Mouse (Mus musculus): ENCODE data around the gene Lrp11. TPM values are rescaled to one million over a fixed set of nuclear protein-coding genes. Genes with fewer than 3 reads are reported as not detected.
"Not testable (repeated sequence)": the region's sequence is repeated elsewhere in the genome, so short reads cannot be mapped to it uniquely, and the experiment has no call there.

The Lrp11 gene
- 100 to 1,000 TPM; 154 to 165 TPM for total RNA-seq (2021)
- long read RNA-seq, experiment 1, transcript Lrp11-205 (3 exons, 976 nt), result minor isoform, 5 of 222 reads
- long read RNA-seq, experiment 1, transcript Lrp11-201 (7 exons, 3,386 nt), result major isoform, 175 of 222 reads
- long read RNA-seq, experiment 1, partial matches to known transcripts, result 14 of 222 reads
- long read RNA-seq, experiment 1, other reads (novel, unspliced or antisense), result 28 of 222 reads
- long read RNA-seq, experiment 2, transcript Lrp11-205 (3 exons, 976 nt), result minor isoform, 5 of 180 reads
- long read RNA-seq, experiment 2, transcript Lrp11-201 (7 exons, 3,386 nt), result major isoform, 147 of 180 reads
- long read RNA-seq, experiment 2, partial matches to known transcripts, result 7 of 180 reads
- long read RNA-seq, experiment 2, other reads (novel, unspliced or antisense), result 18 of 180 reads

DNA sequence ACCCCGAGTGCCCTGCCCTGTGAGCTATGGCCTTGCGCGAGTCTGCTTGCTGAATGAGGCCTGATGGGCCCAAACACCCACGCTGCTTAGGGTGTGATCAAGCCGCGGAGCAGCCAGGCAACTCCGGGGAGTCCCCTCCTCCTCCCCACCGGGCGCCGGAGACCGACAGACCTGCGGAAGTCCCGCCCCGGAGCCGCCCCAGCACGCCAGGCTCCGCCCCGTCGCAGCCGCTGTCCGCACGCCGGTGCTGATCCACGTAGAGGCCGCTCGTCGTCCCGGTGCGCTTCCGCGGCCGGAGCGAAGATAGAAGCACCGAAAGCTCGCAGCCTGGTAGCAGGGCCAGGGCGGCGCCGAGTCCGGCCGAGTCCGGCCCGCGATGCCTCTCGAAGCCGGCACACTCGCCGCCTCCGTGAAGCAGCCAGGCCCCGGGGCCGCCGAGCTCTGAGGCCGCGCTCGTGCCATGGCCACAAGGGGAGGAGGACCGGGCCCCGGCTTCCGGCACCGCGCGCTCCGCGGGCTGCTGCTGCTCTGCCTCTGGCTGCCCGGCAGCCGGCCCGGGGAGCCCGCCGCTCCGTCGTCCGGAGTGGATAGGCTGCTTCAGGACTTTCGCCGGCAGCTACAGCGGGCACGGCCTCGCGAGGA is at the start of gene Lrp11:
Gene Lrp11, plus strand, starts transcription at position 209 of the 642 bp plus-strand sequence.
- peak; percentile 86 to 91 for DNase-seq (ENCODE audit: low spot score in 2 of 2)

DNA sequence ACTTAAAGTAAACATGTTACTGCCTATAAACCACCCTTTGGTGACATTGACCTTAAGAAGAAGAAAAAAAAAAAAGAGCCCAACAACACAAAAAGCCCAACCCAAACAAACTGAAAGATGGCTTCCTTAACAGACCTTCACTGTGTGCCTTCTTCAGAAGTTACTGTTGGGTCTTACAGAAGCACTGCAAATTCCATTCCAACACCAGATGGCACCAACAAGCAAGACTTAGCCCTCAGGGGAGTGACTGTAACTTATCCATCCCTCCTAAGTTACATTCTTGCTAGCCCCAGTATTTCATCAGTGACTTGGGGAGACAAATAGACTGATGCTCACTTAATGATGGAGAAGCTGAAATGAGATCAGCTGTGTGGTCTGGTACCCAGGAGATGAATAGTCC is 11.6 kb upstream of the Lrp11 start:
- DNase-seq (ENCODE audit: low spot score in 2 of 2), result peak; percentile 53 to 55

DNA sequence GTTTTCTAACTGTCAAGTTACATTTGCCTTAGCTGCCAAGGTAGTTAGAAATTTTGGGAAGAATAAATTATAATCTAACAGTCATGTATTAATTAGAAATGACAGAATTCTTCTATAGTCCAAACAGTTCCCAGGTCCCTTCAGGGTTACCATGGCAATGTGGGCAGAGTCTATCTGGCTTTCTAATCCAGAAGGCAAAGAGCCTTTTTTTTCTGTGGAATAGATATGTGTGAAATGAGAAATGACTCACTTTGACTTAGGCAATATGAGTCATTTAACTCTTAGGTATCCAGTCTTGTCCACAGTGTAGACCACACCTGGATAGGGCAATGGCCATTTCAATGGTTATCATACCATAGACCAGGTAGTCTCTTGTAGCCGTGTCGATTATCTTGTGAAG is 8.2 kb upstream of the Lrp11 start:
- no peak for DNase-seq (ENCODE audit: low spot score in 2 of 2)

DNA sequence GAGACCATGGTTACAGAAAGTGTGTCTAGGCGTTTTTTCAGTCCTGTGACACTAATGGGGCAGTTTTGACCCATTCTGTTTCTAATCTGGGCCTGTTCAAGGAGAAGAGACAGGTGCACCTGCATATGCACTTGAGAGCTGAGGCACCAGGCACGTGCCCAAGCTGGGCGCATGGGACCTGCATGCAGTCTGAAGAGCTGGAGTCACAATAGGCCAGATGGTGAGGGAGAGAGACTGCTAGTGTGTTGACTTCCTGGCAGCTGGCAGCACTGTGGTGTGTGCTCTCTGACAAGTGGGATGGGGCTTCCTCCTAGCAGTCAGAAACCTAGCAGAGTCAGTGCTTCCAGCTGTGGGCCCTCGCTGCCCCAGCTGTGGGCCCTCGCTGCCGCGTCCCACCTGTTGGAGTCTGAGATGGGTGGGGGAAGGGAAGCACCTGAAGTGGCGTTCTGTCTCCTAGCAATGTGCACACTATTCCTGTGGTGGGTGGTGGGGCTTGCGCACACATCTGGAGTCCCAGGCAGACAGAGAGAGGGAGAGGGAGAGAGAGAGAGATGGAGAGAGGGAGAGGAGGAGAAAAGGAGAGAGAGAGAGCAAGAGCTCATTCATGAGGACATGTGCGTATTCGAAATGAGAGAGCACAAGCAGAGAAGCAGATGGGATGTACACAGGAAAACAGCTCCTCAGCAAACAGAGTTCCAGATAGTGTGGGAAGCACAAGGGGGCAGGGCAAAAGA is 7.3 kb upstream of the Lrp11 start:
- no peak for DNase-seq (ENCODE audit: low spot score in 2 of 2)

DNA sequence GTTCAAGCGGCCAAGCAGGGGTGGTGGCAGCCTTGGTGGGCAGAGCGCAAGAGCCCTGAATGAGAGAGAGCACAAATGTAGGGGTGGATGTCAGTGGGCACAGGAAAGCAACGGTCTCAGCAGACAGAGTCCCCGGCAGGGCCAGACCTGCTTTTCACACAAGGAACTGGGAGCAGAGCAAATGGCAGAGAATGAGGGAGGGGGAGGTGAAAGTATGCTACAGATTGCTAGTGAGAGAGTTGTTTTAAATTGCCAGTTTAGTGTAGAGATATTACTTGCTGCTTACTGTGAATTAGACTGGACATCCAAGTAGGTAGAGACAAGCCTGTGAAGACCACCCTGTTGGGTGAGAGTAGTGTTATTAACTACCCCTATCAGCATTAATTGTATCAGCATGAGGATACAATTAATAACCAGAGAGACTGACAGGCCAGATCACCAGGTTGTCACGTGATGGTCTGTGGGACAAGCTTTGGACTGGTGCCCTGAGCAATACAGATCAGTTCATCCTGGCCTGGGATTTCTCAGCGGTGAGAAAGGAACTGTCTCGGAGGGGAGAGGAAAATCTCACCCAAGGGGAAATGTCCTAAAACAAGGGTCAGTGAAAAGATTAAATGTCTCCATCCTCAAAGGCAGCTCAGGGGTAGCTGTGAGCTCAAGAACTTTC is 6.6 kb upstream of the Lrp11 start:
- DNase-seq (ENCODE audit: low spot score in 2 of 2), result no peak

DNA sequence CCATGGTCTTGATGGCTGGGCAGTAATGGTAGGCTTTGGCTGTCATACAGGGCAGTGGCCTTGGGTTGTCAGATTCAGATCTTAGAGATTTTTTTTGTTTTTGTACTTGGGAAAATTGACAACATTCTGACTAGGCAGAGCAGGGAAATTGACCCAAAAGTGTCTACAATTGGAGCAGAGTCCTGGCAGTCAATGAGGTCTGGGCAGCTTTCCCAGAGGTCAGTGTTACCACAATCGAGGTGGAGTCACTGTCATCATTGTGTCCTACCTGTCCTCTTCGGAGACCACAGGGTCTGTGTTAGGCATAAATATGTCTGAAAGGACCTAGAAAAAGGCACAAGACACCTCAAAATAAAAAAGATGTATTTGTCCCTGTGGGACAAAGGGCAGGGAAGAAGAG is 2.8 kb upstream of the Lrp11 start:
- DNase-seq (ENCODE audit: low spot score in 2 of 2), result no peak

DNA sequence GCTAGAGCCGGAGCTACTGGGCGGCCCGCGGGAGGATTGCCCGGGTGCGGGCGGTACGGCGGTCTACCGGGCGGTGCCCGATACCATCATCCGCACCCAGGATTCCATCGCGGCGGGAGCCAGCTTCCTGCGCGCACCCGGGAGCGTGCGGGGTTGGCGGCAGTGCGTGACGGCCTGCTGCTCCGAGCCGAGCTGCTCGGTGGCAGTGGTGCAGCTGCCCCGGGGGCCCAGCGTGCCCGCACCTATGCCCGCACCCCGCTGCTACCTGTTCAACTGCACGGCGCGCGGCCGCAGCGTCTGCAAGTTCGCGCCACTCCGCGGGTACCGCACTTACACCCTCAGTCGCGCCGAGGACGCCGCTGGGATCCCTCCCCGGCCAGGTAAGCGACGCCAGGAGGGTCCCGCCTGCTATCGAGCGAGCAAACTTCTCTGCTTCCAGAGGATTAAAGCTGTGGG is 662 bp downstream of the Lrp11 start:
- DNase-seq (ENCODE audit: low spot score in 2 of 2), result peak; percentile 36 to 45

DNA sequence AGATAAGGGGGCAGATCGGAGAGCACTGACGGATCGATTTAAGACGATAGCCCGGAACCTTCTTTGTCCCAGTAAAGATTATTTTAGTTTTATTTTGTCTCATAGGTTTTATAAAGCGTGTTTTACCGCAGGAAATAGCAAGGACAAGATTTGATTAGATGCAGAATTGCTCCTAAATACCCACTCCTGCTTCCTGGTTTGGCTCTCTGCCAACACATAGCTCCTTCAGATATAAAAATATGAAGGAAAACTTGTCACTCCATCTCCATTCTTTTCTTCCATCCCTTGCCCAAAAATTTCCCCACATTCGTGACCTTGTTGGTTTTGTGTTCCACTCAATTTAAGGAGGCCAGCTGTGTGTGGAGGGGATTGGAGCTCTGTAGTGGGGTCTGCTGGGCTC is 1.2 kb downstream of the Lrp11 start:
- DNase-seq (ENCODE audit: low spot score in 2 of 2), result no peak

DNA sequence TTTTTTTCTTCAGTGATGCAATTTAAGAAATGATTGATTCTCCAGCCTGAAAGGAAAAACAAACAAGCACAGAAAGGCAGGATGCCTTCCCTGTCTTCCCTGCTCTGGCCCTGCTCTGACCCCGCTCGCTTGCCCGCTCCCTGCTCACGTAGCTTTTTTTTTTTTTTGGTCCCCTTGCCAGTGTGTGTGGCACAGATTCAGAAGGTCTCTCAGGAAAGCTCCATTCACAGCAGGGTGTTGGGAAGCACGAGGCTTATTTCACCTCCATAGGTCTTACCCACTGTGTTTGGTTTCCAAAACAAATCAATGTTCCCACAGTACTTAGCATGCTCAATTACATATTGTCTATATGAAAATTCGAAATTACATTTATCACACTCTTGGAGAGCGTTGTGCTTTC is 5.2 kb downstream of the Lrp11 start:
- DNase-seq (ENCODE audit: low spot score in 2 of 2), result no peak

DNA sequence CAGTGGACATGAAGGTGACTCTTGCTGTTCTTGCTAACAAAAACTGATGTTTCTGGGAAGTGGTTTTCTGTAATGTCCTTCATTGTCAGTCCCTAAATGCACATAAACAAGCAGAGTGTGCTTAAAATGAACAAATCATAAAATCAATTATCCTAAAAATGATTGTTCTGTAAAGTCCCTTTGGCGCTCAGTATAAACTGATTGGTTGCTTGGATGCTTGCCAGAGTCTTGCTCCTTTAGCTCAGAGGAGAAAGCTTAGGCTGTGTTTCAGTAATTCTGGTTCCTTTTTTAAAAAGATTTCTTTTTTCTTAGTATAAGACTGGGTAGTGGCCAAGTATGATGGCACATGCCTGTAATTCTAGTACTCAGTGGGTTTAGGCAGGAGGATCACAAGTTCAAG is 6.7 kb downstream of the Lrp11 start:
- DNase-seq (ENCODE audit: low spot score in 2 of 2), result no peak

DNA sequence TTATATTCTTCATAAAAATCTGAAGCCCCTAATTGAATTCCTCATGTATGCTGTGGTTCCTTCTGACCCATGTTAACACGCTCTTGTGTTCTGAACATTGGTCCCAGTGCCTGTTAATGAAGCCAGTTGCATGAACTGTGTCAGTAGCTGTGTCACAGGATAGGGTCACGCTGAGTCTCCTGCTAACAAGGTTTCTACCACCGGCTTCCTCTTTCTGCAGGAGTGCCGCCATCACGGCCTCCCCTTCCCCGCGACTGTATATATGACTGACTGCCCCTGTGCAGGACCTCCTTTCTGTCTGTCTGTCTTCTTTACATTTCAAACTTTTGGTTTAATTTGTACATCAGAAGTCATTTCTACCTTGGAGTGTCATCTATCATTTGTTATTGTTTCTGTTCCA is 8.6 kb downstream of the Lrp11 start:
- no peak for DNase-seq (ENCODE audit: low spot score in 2 of 2)

DNA sequence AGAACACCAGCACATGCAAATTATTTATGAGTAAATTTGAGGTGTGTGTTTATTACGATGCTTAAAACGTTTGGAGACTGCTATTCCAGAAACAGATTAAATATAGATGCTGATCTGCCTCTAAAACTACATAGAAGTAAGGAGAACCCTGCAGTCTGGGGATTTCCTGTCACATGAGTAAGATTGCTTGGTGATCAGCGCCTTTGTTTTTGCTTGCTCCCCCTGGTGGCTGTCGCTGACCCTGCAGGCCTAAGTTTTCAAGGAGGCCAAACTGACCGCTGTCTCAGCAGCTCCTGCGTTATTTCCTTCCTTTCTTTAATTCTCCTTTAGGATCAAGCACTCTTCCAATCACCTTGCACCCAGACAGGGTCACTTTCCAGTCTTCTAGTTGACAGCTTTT is 11.0 kb downstream of the Lrp11 start:
- peak; percentile 77 to 79 for DNase-seq (ENCODE audit: low spot score in 2 of 2)

DNA sequence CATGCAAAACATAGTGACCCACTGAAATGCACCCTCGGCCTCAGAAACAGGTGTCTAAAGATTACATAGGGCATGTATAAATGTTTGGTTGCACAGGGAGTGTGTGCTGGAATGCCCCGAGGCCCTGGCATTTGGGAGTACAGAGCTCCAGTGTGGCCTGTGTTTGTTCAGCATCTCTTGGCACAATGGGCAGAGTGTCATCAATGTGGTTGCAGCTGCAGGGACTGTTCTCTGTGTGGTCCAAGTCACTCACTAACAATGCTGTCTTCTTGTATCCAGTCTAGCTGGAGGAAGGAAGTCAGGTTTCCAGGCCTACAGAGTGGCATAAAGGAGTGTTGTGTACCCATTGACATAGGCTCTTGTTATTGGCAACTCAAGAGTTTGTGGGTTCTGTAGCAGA is 15.6 kb downstream of the Lrp11 start:
- DNase-seq (ENCODE audit: low spot score in 2 of 2), result no peak

DNA sequence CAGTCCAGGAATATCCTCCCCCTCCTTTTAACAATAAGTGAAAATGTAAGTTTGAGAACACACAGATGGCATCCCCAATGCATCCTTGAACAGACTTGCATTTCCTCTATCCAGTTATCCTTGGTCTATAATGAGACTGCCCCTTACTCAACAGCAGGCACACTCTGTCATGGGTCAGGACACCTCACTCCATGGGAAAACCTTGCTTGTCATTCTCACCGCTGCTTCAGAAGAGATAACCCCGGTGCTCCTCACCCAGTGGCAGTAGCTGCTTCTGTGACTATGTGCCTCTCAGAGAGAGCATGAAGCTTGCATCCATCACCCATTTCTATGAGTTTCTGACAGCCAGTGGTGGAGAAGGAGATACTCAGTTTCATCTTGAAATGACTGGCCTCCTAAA is 16.8 kb downstream of the Lrp11 start:
- DNase-seq (ENCODE audit: low spot score in 2 of 2), result no peak

DNA sequence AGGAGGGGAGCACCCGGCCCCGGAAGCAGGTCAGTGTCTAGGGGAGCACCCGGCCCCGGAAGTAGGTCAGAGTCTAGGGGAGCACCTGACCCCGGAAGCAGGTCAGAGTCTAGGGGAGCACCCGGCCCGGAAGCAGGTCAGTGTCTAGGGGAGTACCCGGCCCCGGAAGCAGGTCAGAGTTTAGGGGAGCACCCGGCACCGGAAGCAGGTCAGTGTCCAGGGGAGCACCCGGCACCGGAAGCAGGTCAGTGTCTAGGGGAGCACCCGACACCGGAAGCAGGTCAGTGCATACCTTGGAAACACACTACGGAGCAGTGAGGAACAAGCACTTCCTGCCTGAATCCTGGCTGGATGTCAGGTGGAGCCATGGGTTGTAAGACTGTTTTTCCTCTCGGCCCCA is 19.0 kb downstream of the Lrp11 start:
- no peak for DNase-seq (ENCODE audit: low spot score in 2 of 2)

DNA sequence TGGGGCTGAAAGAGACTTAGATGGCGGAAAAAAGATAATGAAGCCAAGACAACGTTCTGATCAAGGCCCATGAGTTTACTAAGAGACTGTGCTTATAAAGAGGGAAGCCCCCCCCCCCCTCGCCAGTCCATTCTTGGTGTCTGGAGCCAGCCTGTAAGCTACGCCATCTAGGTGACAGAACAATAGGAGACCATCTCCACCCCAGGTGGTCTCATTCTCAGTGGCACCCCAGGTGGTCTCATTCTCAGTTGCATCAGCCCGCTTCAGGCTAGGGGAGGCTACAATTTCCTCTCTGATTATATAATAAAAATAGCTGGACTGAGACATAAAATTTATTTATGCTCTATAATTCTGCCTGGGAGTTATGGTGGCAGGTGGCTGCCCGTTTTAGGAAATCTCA is 22.0 kb downstream of the Lrp11 start:
- DNase-seq (ENCODE audit: low spot score in 2 of 2), result no peak

DNA sequence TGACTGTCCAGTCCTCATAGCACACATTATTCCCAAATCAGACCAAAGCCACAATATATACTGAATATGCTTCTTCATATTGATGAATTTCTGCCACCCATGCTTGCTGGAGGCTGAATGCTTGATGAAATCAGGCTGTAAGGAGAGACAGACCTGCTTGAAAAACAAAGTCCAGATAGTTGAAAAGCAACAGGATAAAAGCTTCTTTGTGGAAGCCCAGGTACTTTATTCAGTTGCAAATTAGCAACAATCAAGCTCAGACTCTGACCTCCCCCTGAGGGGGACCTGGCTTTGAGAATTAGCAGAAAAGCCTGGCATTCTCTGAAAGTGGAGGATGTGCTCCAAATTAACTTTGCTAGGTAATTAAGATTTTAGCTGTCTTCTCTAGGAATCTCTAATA is 22.6 kb downstream of the Lrp11 start:
- DNase-seq (ENCODE audit: low spot score in 2 of 2), result not testable (repeated sequence)

DNA sequence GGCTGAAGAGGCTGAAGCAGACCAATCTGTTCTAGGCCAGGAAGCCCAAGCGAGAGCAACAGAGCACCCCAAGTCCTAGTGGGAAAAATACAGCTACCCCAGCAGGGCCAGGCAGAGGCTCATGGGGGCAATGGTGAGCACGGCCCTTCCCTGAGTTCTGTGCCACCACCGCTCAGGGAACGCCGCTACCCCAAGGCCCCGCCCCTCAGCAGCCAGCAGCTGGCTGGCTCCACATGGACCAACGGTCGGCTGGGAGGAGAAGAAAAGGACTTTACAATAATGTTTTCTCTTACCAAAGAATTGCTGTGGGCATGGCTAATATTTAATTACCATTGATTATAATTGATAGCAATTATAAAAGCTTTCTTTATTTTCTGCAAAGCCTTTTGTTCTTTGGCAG is 25.2 kb downstream of the Lrp11 start:
- no peak for DNase-seq (ENCODE audit: low spot score in 2 of 2)

DNA sequence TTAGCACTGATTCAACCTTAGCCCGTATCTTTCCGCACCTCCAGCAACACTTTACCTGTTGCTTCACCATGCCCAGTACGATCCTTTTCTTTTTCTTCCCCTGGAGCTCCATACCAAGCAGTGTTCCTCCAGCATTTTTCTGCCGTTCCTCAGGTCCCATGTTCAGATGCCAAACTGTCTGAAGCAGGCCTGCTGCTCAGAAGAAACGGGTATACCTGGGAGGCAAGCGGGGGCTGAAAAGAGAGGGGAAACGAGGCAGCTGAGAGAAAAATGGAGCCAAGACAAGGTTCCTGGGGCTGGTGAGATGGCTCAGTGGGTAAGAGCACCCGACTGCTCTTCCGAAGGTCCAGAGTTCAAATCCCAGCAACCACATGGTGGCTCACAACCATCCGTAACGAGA is 27.5 kb downstream of the Lrp11 start:
- not testable (repeated sequence) for DNase-seq (ENCODE audit: low spot score in 2 of 2)

DNA sequence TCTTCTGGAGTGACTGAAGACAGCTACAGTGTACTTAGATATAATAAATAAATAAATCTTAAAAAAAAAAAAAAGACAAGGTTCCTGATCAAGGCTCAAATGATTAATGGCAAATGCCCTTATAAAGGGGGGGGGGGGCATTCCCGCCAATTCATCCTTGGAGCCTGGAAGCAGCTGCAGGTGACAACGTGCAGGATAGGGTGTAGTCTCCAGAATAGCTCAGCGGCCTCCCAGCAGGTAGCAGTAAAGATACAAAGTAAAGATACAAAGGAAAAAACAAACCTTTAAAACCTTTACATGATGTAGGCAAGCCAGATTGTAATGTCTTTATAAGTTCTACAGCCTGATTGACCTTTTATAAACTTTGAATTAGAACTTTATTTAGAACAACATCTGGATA is 28.0 kb downstream of the Lrp11 start:
- DNase-seq (ENCODE audit: low spot score in 2 of 2), result not testable (repeated sequence)

DNA sequence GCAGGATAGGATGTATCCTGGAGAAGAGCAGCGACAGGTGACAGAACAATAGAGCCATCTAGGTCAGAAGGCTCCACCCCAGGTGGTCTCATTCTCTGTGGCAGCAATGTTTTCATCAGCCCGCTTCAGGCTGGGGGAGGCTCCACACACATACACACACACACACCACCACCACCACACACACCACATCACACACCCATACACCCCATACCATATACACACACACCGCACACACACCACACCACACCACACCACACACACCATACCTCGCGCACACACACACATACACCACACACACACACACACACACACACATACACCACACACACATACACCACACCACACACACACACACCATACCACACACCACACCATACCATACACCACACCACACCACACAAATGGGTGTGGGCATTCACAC is 30.2 kb downstream of the Lrp11 start:
- no peak for DNase-seq (ENCODE audit: low spot score in 2 of 2)

DNA sequence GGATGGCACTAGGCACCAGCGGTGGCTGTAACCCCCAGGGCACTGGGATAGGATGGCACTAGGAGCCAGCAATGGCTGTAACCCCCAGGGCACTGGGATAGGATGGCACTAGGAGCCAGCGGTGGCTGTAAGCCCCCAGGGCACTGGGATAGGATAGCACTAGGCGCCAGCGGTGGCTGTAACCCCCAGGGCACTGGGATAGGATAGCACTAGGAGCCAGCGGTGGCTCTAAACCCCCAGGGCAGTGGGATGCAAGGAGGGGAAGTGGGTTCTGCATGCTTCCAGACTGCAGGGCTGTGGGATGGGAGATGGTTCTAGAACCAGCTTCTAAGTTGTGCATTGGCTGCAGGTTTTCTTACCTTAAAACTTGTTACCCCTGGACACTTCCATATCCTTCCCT is 31.1 kb downstream of the Lrp11 start:
- no peak for DNase-seq (ENCODE audit: low spot score in 2 of 2)
